Mouse (Mus musculus): ENCODE measurements around the gene Cldn14. TPM values are rescaled to one million over a fixed set of nuclear protein-coding genes. Genes with fewer than 3 reads are reported as not detected.
"Not testable (repeated sequence)": the region's sequence is repeated elsewhere in the genome, so short reads cannot be mapped to it uniquely, and the experiment has no call there.

The Cldn14 gene
- polyA plus RNA-seq, 1 experiment from 2014 or later = not detected

GRCm38 (mm10) chr16:94006706-94007665, 1.7 kb downstream of the Cldn14 start:
- WGBS = 53% methylated on average over 23 of the region's 23 CpGs
- Histone ChIP-seq H3K4me3 (no peak overlapping the region), H3K4me1 (peaks cover 6% of the 10 kb centered on the region; the same call in 1 of the 2 replicates), H3K4me2 (replicated peaks) (0 out of 2 replicates have a peak overlapping the region, but pooled peaks have one; percentile 0), H3K9ac (replicated peaks) (no peak overlapping the region), H3K27ac (replicated peaks) (no peak overlapping the region), H3K9me3 (no peaks in the 10 kb centered on the region), H3K27me3 (0 out of 2 replicates have a peak, but pooled peaks cover 2% of the 10 kb centered on the region), H3K36me3 (no peaks in the 10 kb centered on the region)
- ATAC-seq (ENCODE audit: low FRiP score, low read depth) = no peak

- H3K4me2 ChIP-seq (replicated peaks) = no peak overlapping the region
- no peak overlapping the region for H3K27ac ChIP-seq (replicated peaks)
- H3K9me3 ChIP-seq = no peaks in the 10 kb centered on the region
- H3K4me1 ChIP-seq = peaks cover 6% of the 10 kb centered on the region; the same call in 1 of the 2 replicates
- H3K36me3 ChIP-seq = no peaks in the 10 kb centered on the region
- H3K9ac ChIP-seq (replicated peaks) = no peak overlapping the region
- H3K4me3 ChIP-seq = no peak overlapping the region
- 0 out of 2 replicates have a peak, but pooled peaks cover 2% of the 10 kb centered on the region for H3K27me3 ChIP-seq
- no peak for ATAC-seq (ENCODE audit: low FRiP score, low read depth)
- 79% methylated on average over 6 of the region's 6 CpGs for WGBS
Measured at GRCm38 (mm10) chr16:94003478-94003877, 5.2 kb downstream of the Cldn14 start.

- no peaks in the 10 kb centered on the region for H3K27me3 ChIP-seq
- no peak overlapping the region for H3K4me3 ChIP-seq
- no peaks in the 10 kb centered on the region for H3K36me3 ChIP-seq
- 0 out of 2 replicates have a peak, but pooled peaks cover under 1% of the 10 kb centered on the region for H3K4me1 ChIP-seq
- ATAC-seq (ENCODE audit: low FRiP score, low read depth) = no peak
- no peak overlapping the region for H3K4me2 ChIP-seq (replicated peaks)
- H3K9ac ChIP-seq (replicated peaks) = no peak overlapping the region
- no peak overlapping the region for H3K27ac ChIP-seq (replicated peaks)
- no peaks in the 10 kb centered on the region for H3K9me3 ChIP-seq
- 85% methylated on average over 6 of the region's 6 CpGs for WGBS
Measured at GRCm38 (mm10) chr16:94001366-94001765, 7.3 kb downstream of the Cldn14 start.

GRCm38 (mm10) chr16:93998895-93999294, 9.7 kb downstream of the Cldn14 start:
- no peaks in the 10 kb centered on the region for H3K4me1 ChIP-seq
- no peak for ATAC-seq (ENCODE audit: low FRiP score, low read depth)
- no peak overlapping the region for H3K9ac ChIP-seq (replicated peaks)
- no peak overlapping the region for H3K4me3 ChIP-seq
- WGBS = 70% methylated on average over 5 of the region's 5 CpGs
- no peaks in the 10 kb centered on the region for H3K9me3 ChIP-seq
- H3K27ac ChIP-seq (replicated peaks) = no peak overlapping the region
- H3K4me2 ChIP-seq (replicated peaks) = no peak overlapping the region
- H3K27me3 ChIP-seq = no peaks in the 10 kb centered on the region
- no peaks in the 10 kb centered on the region for H3K36me3 ChIP-seq

- H3K4me2 ChIP-seq (replicated peaks) = no peak overlapping the region
- no peaks in the 10 kb centered on the region for H3K4me1 ChIP-seq
- peaks cover 3% of the 10 kb centered on the region; the same call in 1 of the 2 replicates for H3K27me3 ChIP-seq
- no peak overlapping the region for H3K4me3 ChIP-seq
- H3K27ac ChIP-seq (replicated peaks) = no peak overlapping the region
- 85% methylated on average over 9 of the region's 9 CpGs for WGBS
- no peaks in the 10 kb centered on the region for H3K9me3 ChIP-seq
- no peak overlapping the region for H3K9ac ChIP-seq (replicated peaks)
- no peak for ATAC-seq (ENCODE audit: low FRiP score, low read depth)
- H3K36me3 ChIP-seq = no peaks in the 10 kb centered on the region
Measured at GRCm38 (mm10) chr16:93983576-93983975, 25.1 kb downstream of the Cldn14 start.

- no peak overlapping the region for H3K4me3 ChIP-seq
- ATAC-seq (ENCODE audit: low FRiP score, low read depth) = no peak
- no peak overlapping the region for H3K9ac ChIP-seq (replicated peaks)
- H3K4me2 ChIP-seq (replicated peaks) = no peak overlapping the region
- H3K36me3 ChIP-seq = no peaks in the 10 kb centered on the region
- H3K27me3 ChIP-seq = peaks cover 3% of the 10 kb centered on the region; the same call in 1 of the 2 replicates
- no peaks in the 10 kb centered on the region for H3K9me3 ChIP-seq
- no peaks in the 10 kb centered on the region for H3K4me1 ChIP-seq
- 92% methylated on average over 11 of the region's 11 CpGs for WGBS
- no peak overlapping the region for H3K27ac ChIP-seq (replicated peaks)
Measured at GRCm38 (mm10) chr16:93982341-93982740, 26.3 kb downstream of the Cldn14 start.

GRCm38 (mm10) chr16:93981190-93981841, 27.3 kb downstream of the Cldn14 start:
- H3K4me2 ChIP-seq (replicated peaks) = no peak overlapping the region
- H3K27me3 ChIP-seq = peaks cover 3% of the 10 kb centered on the region; the same call in 1 of the 2 replicates
- H3K9me3 ChIP-seq = no peaks in the 10 kb centered on the region
- no peak overlapping the region for H3K4me3 ChIP-seq
- no peaks in the 10 kb centered on the region for H3K36me3 ChIP-seq
- ATAC-seq (ENCODE audit: low FRiP score, low read depth) = no peak
- no peaks in the 10 kb centered on the region for H3K4me1 ChIP-seq
- H3K9ac ChIP-seq (replicated peaks) = no peak overlapping the region
- WGBS = 85% methylated on average over 15 of the region's 15 CpGs
- H3K27ac ChIP-seq (replicated peaks) = no peak overlapping the region

- not testable (repeated sequence) for H3K9ac ChIP-seq (replicated peaks); H3K4me3 ChIP-seq; H3K27me3 ChIP-seq; H3K27ac ChIP-seq (replicated peaks); H3K9me3 ChIP-seq; ATAC-seq (ENCODE audit: low FRiP score, low read depth); H3K36me3 ChIP-seq; H3K4me1 ChIP-seq; H3K4me2 ChIP-seq (replicated peaks)
- whole genome bisulfite sequencing = 88% methylated on average over 3 of the region's 3 CpGs
Measured at GRCm38 (mm10) chr16:93980338-93980737, 28.3 kb downstream of the Cldn14 start.

- no peak overlapping the region for H3K4me3 ChIP-seq
- H3K9me3 ChIP-seq = no peaks in the 10 kb centered on the region
- no peak overlapping the region for H3K9ac ChIP-seq (replicated peaks)
- H3K4me2 ChIP-seq (replicated peaks) = no peak overlapping the region
- no peak for ATAC-seq (ENCODE audit: low FRiP score, low read depth)
- no peaks in the 10 kb centered on the region for H3K36me3 ChIP-seq
- no peaks in the 10 kb centered on the region for H3K4me1 ChIP-seq
- peaks cover 3% of the 10 kb centered on the region; the same call in 1 of the 2 replicates for H3K27me3 ChIP-seq
- no peak overlapping the region for H3K27ac ChIP-seq (replicated peaks)
- WGBS = 86% methylated on average over 2 of the region's 2 CpGs
Measured at GRCm38 (mm10) chr16:93979316-93979715, 29.3 kb downstream of the Cldn14 start.

- no peak for ATAC-seq (ENCODE audit: low FRiP score, low read depth)
Measured at GRCm38 (mm10) chr16:93977587-93977986, 31.1 kb downstream of the Cldn14 start.

GRCm38 (mm10) chr16:93976907-93977306, 31.7 kb downstream of the Cldn14 start:
- Histone ChIP-seq H3K27ac (replicated peaks) (no peak overlapping the region), H3K4me2 (replicated peaks) (no peak overlapping the region), H3K4me3 (no peak overlapping the region), H3K9ac (replicated peaks) (no peak overlapping the region), H3K36me3 (no peaks in the 10 kb centered on the region), H3K4me1 (0 out of 2 replicates have a peak, but pooled peaks cover 6% of the 10 kb centered on the region), H3K27me3 (0 out of 2 replicates have a peak, but pooled peaks cover 3% of the 10 kb centered on the region), H3K9me3 (no peaks in the 10 kb centered on the region)
- no peak for ATAC-seq (ENCODE audit: low FRiP score, low read depth)
- 48% methylated on average over 3 of the region's 3 CpGs for WGBS

More at GRCm38 (mm10) chr16:93977587-93977986, 31.1 kb downstream of the Cldn14 start:
- 88% methylated on average over 6 of the region's 6 CpGs for WGBS
- no peak overlapping the region for H3K9ac ChIP-seq (replicated peaks)
- no peak overlapping the region for H3K4me3 ChIP-seq
- no peak overlapping the region for H3K27ac ChIP-seq (replicated peaks)
- 0 out of 2 replicates have a peak, but pooled peaks cover 1% of the 10 kb centered on the region for H3K27me3 ChIP-seq
- no peak overlapping the region for H3K4me2 ChIP-seq (replicated peaks)
- no peaks in the 10 kb centered on the region for H3K9me3 ChIP-seq
- no peaks in the 10 kb centered on the region for H3K36me3 ChIP-seq
- H3K4me1 ChIP-seq = 0 out of 2 replicates have a peak, but pooled peaks cover 6% of the 10 kb centered on the region

GRCm38 (mm10) chr16:93975430-93975829, 33.2 kb downstream of the Cldn14 start:
- H3K4me3 ChIP-seq = no peak overlapping the region
- no peak overlapping the region for H3K4me2 ChIP-seq (replicated peaks)
- no peak overlapping the region for H3K27ac ChIP-seq (replicated peaks)
- 81% methylated on average over 12 of the region's 12 CpGs for WGBS
- H3K4me1 ChIP-seq = 0 out of 2 replicates have a peak, but pooled peaks cover 6% of the 10 kb centered on the region
- no peaks in the 10 kb centered on the region for H3K9me3 ChIP-seq
- H3K36me3 ChIP-seq = no peaks in the 10 kb centered on the region
- no peak overlapping the region for H3K9ac ChIP-seq (replicated peaks)
- H3K27me3 ChIP-seq = 0 out of 2 replicates have a peak, but pooled peaks cover 3% of the 10 kb centered on the region
- no peak for ATAC-seq (ENCODE audit: low FRiP score, low read depth)
